Mouse (Mus musculus) spleen, postnatal 4 days (tissue): Measurements from ENCODE around the gene Dnajc19.

Source experiments
- DNase-seq, 2 experiments: peaks; one replicate each; pipeline ENCODE4 v3.0.0; 2022; ENCODE audit warnings: low spot score in 2 of 2

The Dnajc19 gene

GRCm38 (mm10) chr3:34028935-34029334, 52.2 kb downstream of the Dnajc19 start:
- DNase-seq = no peak

DNA sequence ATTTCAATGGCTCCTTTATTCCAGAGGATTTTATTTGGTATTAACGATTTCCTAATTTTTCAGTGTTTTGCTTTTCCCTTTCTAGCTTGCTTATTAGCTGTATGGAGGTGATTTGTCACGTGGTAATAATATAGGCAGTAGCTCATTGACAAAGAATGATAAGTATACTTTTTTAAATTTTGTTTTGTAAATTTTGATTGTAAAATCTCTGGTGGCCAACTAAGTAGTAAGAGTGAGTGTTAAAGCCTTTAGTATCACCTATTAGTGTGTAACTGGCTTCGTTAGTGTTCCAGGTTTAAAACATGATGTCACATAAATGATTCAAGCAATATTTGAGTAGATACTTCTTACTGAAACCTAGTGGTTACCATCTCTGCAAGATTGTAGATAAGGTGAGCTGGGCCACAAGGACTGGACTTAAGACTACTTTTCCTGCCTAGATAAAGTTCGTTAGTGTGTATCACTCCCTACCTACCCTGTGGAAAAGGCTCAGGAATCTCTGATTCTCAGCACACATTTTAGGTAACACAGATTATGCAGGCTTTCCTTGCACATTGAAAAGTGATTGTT, 59.8 kb downstream of the Dnajc19 start:
- no peak for DNase-seq

- DNase-seq = peak; percentile 19 to 67
Measured at GRCm38 (mm10) chr3:34020382-34021258, 60.5 kb downstream of the Dnajc19 start.

GRCm38 (mm10) chr3:34019540-34020381, 61.4 kb downstream of the Dnajc19 start, which contains the start of gene Fxr1:
Gene Fxr1 (plus strand): TSS chr3:34019943.
- peak; percentile 83 to 91 for DNase-seq

GRCm38 (mm10) chr3:34008191-34008590, 72.9 kb downstream of the Dnajc19 start:
- no peak for DNase-seq

DNA sequence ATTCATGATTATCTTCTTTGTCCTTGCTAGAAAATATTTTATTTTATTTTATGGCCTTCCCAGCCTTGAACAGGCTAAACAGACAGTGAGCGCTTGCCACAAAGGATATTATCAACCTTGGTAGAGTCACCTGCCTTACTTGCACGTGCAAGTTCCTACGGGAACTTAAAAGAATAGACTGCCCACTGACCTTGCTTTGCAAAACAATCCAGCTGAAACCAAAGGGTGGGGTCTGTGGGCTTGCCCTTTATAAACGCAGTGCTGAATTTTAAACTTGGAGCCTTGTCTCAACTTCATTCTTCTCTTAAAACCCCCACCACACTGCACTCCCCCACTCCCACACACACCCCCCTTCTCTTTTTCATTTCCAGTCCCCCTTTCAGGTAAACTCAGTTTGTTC, 73.5 kb downstream of the Dnajc19 start:
- no peak for DNase-seq

DNA sequence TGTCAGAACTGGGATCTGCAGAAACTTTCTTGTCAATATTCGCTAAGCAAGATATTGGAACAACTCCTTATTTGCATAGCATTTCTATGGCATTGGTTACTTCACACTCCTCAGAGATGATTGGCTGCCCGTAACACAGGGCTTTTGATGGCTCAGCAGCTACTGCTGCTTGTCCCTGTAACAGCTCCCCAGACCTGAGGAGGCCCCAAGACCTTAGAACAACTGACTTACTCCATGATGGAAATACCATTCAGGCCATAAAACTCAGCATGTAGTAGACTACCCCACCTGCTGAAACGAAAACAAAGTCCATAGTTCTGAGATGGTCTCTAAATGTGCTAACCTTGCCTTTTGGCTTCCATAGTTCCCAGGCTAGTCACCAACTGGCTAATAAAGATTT, 74.3 kb downstream of the Dnajc19 start:
- DNase-seq = no peak

- no peak for DNase-seq
Measured at GRCm38 (mm10) chr3:34006301-34006700, 74.8 kb downstream of the Dnajc19 start.
